Mouse (Mus musculus): ENCODE measurements at regions not wholly inside any gene's neighbourhood (a gene's known extent, or its start where the extent isn't known, plus 50 kb on each side); places are given as distances from the start of the nearest gene placed in this dataset.
"Not testable (repeated sequence)": the region's sequence is repeated elsewhere in the genome, so short reads cannot be mapped to it uniquely, and the experiment has no call there.

GRCm38 (mm10) chr1:102264457-102264856, 2491.9 kb downstream of the Cntnap5b start:
- not testable (repeated sequence) for DNase-seq (ENCODE audit: low spot score, missing footprints); ATAC-seq (ENCODE audit: low FRiP score); H3K4me1 ChIP-seq (ENCODE audit: control insufficient read depth, insufficient read depth, low read length); H3K4me3 ChIP-seq (ENCODE audit: low read depth, low read length); H3K27me3 ChIP-seq (ENCODE audit: control insufficient read depth, insufficient read depth, low read length); H3K9ac ChIP-seq (ENCODE audit: low read length); H3K4me2 ChIP-seq; H3K9me3 ChIP-seq (ENCODE audit: control insufficient read depth, low read length); H3K27ac ChIP-seq (ENCODE audit: low read depth, low read length); H3K36me3 ChIP-seq (ENCODE audit: control insufficient read depth, insufficient read depth, low read length)
- 87% methylated on average over 4 of the region's 4 CpGs for WGBS

DNA sequence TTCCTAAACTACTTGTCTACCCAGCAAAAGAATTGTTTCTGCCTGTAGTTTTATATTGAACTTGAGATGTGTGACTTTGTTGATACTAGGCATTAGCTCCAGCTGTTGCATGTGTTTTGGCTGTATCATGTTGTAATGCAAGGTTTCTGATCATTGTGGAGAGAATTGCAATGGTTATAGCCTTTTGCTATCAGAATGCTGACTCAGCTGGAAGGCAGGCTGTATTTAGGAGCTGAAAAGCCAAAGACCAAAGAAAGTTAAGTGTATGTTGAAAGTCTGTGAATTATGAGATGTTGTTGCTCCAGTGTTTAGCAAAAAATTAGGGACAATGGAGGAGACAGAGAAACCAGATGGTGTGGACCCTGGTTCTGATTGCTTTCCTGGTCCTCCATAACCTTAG, 2493.9 kb upstream of the Cdh20 start:
- Histone ChIP-seq H3K4me3 (ENCODE audit: low read depth, low read length) (no peak overlapping the region), H3K4me2 (no peak overlapping the region), H3K4me1 (ENCODE audit: control insufficient read depth, insufficient read depth, low read length) (no peaks in the 10 kb centered on the region), H3K36me3 (ENCODE audit: control insufficient read depth, insufficient read depth, low read length) (no peaks in the 10 kb centered on the region), H3K27me3 (ENCODE audit: control insufficient read depth, insufficient read depth, low read length) (no peaks in the 10 kb centered on the region), H3K27ac (ENCODE audit: low read depth, low read length) (no peak overlapping the region), H3K9me3 (ENCODE audit: control insufficient read depth, low read length) (no peaks in the 10 kb centered on the region), H3K9ac (ENCODE audit: low read length) (no peak overlapping the region)
- ATAC-seq (ENCODE audit: low FRiP score) (no peak), DNase-seq (ENCODE audit: low spot score, missing footprints) (no peak)

DNA sequence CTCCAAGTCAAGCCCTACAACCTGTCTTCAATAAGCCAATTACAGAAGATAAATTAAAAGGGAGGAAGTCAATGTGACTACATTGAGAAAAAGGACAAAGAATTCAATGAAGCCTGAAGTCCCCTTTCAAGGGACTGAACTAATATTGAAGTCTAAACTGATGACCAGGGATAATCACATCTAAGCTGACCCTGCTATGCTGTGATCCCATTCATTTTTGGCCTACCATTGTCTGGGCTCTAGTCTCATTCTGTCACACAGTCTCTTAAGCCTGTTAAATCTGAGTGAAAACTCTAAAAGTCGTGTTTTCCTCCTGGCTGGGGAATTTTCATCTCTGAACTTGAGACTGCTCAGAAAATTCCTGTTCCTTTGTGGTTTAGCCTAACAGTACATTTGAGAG, 2480.0 kb upstream of the Cdh20 start:
- no peaks in the 10 kb centered on the region for H3K9me3 ChIP-seq (ENCODE audit: control insufficient read depth, low read length)
- no peaks in the 10 kb centered on the region for H3K36me3 ChIP-seq (ENCODE audit: control insufficient read depth, insufficient read depth, low read length)
- ATAC-seq (ENCODE audit: low FRiP score), result peak; percentile 92
- no peak overlapping the region for H3K4me3 ChIP-seq (ENCODE audit: low read depth, low read length)
- no peak overlapping the region for H3K27ac ChIP-seq (ENCODE audit: low read depth, low read length)
- peaks cover 43% of the 10 kb centered on the region for H3K27me3 ChIP-seq (ENCODE audit: control insufficient read depth, insufficient read depth, low read length)
- H3K4me2 ChIP-seq, result no peak overlapping the region
- WGBS, result 8% methylated on average over 1 of the region's 1 CpGs
- H3K4me1 ChIP-seq (ENCODE audit: control insufficient read depth, insufficient read depth, low read length), result no peaks in the 10 kb centered on the region
- H3K9ac ChIP-seq (ENCODE audit: low read length), result no peak overlapping the region
- DNase-seq (ENCODE audit: low spot score, missing footprints), result peak; percentile 89

DNA sequence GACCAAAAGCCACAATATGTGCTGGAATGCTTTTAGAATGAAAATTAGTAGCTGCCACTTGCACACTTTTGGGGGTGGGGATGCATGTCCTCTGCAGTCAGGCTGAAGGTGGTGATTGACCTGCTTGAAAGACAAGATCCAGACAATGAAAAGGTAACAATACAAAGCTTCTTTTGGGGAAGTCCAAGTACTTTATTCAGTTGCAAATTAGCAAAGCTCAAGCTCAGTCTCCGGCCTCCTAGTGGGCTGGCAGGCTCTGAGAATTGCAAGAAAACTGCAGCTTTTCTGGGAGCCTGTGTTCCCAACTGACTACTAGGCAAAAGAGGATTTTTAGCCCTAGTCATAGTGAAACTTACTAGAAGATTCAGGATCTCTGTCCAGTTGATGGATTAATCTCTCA, 2464.8 kb upstream of the Cdh20 start:
- no peaks in the 10 kb centered on the region for H3K4me1 ChIP-seq (ENCODE audit: control insufficient read depth, insufficient read depth, low read length)
- no peaks in the 10 kb centered on the region for H3K9me3 ChIP-seq (ENCODE audit: control insufficient read depth, low read length)
- H3K27me3 ChIP-seq (ENCODE audit: control insufficient read depth, insufficient read depth, low read length), result no peaks in the 10 kb centered on the region
- DNase-seq (ENCODE audit: low spot score, missing footprints), result no peak
- H3K4me2 ChIP-seq, result no peak overlapping the region
- no peak overlapping the region for H3K27ac ChIP-seq (ENCODE audit: low read depth, low read length)
- no peak for ATAC-seq (ENCODE audit: low FRiP score)
- no peak overlapping the region for H3K4me3 ChIP-seq (ENCODE audit: low read depth, low read length)
- WGBS, result 29% methylated on average over 1 of the region's 1 CpGs
- no peaks in the 10 kb centered on the region for H3K36me3 ChIP-seq (ENCODE audit: control insufficient read depth, insufficient read depth, low read length)
- no peak overlapping the region for H3K9ac ChIP-seq (ENCODE audit: low read length)

- DNase-seq (ENCODE audit: low spot score, missing footprints) (no peak), ATAC-seq (ENCODE audit: low FRiP score) (no peak)
- Histone ChIP-seq H3K27me3 (ENCODE audit: control insufficient read depth, insufficient read depth, low read length) (no peaks in the 10 kb centered on the region), H3K27ac (ENCODE audit: low read depth, low read length) (no peak overlapping the region), H3K4me1 (ENCODE audit: control insufficient read depth, insufficient read depth, low read length) (no peaks in the 10 kb centered on the region), H3K4me2 (no peak overlapping the region), H3K9me3 (ENCODE audit: control insufficient read depth, low read length) (no peaks in the 10 kb centered on the region), H3K4me3 (ENCODE audit: low read depth, low read length) (no peak overlapping the region), H3K36me3 (ENCODE audit: control insufficient read depth, insufficient read depth, low read length) (no peaks in the 10 kb centered on the region), H3K9ac (ENCODE audit: low read length) (no peak overlapping the region)
- WGBS, result 86% methylated on average over 1 of the region's 1 CpGs
Observed at GRCm38 (mm10) chr1:102353136-102353535, 2415.2 kb upstream of the Cdh20 start.

- not testable (repeated sequence) for ATAC-seq (ENCODE audit: low FRiP score); H3K36me3 ChIP-seq (ENCODE audit: control insufficient read depth, insufficient read depth, low read length); H3K9ac ChIP-seq (ENCODE audit: low read length); H3K4me3 ChIP-seq (ENCODE audit: low read depth, low read length); H3K4me1 ChIP-seq (ENCODE audit: control insufficient read depth, insufficient read depth, low read length); H3K4me2 ChIP-seq; DNase-seq (ENCODE audit: low spot score, missing footprints); H3K27ac ChIP-seq (ENCODE audit: low read depth, low read length); H3K9me3 ChIP-seq (ENCODE audit: control insufficient read depth, low read length); H3K27me3 ChIP-seq (ENCODE audit: control insufficient read depth, insufficient read depth, low read length)
- WGBS, result 93% methylated on average over 7 of the region's 8 CpGs
Observed at GRCm38 (mm10) chr1:102357911-102358310, 2410.4 kb upstream of the Cdh20 start.

DNA sequence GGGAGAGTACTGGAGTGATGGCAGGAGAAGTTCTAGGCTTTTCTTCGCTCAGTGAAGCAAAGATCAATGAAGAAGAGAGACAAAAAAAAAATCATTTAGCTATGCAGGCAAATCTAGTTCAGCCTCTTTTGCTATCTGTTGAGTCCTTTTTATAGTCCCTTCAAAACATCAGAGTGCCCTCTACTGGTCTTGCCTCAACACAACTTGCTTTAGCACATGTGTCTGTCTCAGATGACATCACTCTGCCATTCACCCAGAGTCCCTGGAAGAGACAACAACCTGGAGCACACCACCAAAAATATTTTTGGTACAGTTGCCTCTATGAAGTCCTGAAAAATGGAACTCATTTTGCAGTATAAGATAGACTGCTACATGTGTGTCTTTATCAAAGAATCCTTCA, 2389.7 kb upstream of the Cdh20 start:
- Histone ChIP-seq H3K9me3 (ENCODE audit: control insufficient read depth, low read length) (no peaks in the 10 kb centered on the region), H3K27ac (ENCODE audit: low read depth, low read length) (no peak overlapping the region), H3K4me2 (no peak overlapping the region), H3K36me3 (ENCODE audit: control insufficient read depth, insufficient read depth, low read length) (no peaks in the 10 kb centered on the region), H3K4me1 (ENCODE audit: control insufficient read depth, insufficient read depth, low read length) (no peaks in the 10 kb centered on the region), H3K4me3 (ENCODE audit: low read depth, low read length) (no peak overlapping the region), H3K9ac (ENCODE audit: low read length) (no peak overlapping the region), H3K27me3 (ENCODE audit: control insufficient read depth, insufficient read depth, low read length) (no peaks in the 10 kb centered on the region)
- ATAC-seq (ENCODE audit: low FRiP score) (0 out of 2 replicates have a peak, but pooled peaks have one; percentile 44), DNase-seq (ENCODE audit: low spot score, missing footprints) (no peak)
- WGBS, result 57% methylated on average over 1 of the region's 1 CpGs
